Mouse (Mus musculus) megakaryocyte, embryonic 14.5 days (primary cell): ENCODE results near the gene Prkce.

ENCODE experiments used
- FLI1 ChIP-seq: IDR thresholded peaks from 2 replicates; pipeline ENCODE4 v1.6.1; 2012; ENCODE audit warnings: low read length, inconsistent platforms, mixed read lengths
- GATA1 ChIP-seq: IDR thresholded peaks from 3 replicates; pipeline ENCODE4 v1.6.1; 2012; ENCODE audit warnings: mixed read lengths, low read length, inconsistent platforms, borderline replicate concordance

DNA sequence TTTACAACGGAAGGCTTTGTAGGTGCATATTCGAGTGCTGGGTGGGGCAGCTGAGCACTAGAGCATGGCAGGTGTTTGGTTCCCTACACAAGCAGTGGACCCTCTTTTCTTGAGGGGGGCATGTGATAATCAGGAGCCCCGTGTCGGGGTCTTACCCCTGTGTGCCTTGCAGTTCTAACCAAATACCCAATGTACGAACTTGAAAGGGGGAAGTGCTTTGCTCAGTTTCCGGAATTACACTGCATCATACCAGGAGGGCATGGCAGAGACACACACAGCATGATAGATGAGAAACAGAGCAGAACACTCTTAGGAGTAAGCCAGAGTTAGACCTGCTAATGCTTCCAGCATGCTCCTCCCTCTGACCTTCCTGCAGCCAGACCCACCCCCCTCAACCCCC, 208.8 kb downstream of the Prkce start:
- no peak for TF ChIP-seq GATA1
- no peak for TF ChIP-seq FLI1
